Mouse (Mus musculus): ENCODE measurements around the gene Kif1c.

Kif1c gene

GRCm38 (mm10) chr11:70699051-70699450, 1.3 kb upstream of the Kif1c start:
- no peak for DNase-seq

- peak; percentile 68 for DNase-seq
These were observed 265 bp downstream of the Kif1c start for GRCm38 (mm10) chr11:70700613-70701012.

GRCm38 (mm10) chr11:70701221-70701955, 1.0 kb downstream of the Kif1c start:
- DNase-seq = no peak

- no peak for DNase-seq
These were observed 1.8 kb downstream of the Kif1c start for GRCm38 (mm10) chr11:70701984-70702733.

- no peak for DNase-seq
These were observed 2.4 kb downstream of the Kif1c start for GRCm38 (mm10) chr11:70702781-70703180.

- DNase-seq = no peak
These were observed 5.8 kb downstream of the Kif1c start for GRCm38 (mm10) chr11:70706127-70706526.

GRCm38 (mm10) chr11:70711026-70711425, 10.7 kb downstream of the Kif1c start:
- no peak for DNase-seq

- no peak for DNase-seq
These were observed 12.9 kb downstream of the Kif1c start for GRCm38 (mm10) chr11:70713222-70713621.

- no peak for DNase-seq
These were observed 15.5 kb downstream of the Kif1c start for GRCm38 (mm10) chr11:70715832-70716231.

GRCm38 (mm10) chr11:70718481-70718880, 18.1 kb downstream of the Kif1c start:
- DNase-seq = no peak

- no peak for DNase-seq
These were observed 20.2 kb downstream of the Kif1c start for GRCm38 (mm10) chr11:70720567-70720966.

- DNase-seq = no peak
These were observed 20.7 kb downstream of the Kif1c start for GRCm38 (mm10) chr11:70721072-70721471.

GRCm38 (mm10) chr11:70724706-70725105, 24.4 kb downstream of the Kif1c start:
- DNase-seq = no peak

- DNase-seq = no peak
These were observed 26.2 kb downstream of the Kif1c start for GRCm38 (mm10) chr11:70726585-70726984.

GRCm38 (mm10) chr11:70727385-70727784, 27.0 kb downstream of the Kif1c start:
- no peak for DNase-seq

- no peak for DNase-seq
These were observed 30.2 kb downstream of the Kif1c start for GRCm38 (mm10) chr11:70730427-70731038.

GRCm38 (mm10) chr11:70731178-70731577, 30.8 kb downstream of the Kif1c start:
- DNase-seq = no peak

- DNase-seq = no peak
These were observed 32.9 kb downstream of the Kif1c start for GRCm38 (mm10) chr11:70733256-70733655.

- DNase-seq = no peak
These were observed 37.4 kb downstream of the Kif1c start for GRCm38 (mm10) chr11:70737749-70738148.

- DNase-seq = no peak
These were observed 41.3 kb downstream of the Kif1c start for GRCm38 (mm10) chr11:70741603-70742002.

- DNase-seq = no peak
These were observed 41.8 kb downstream of the Kif1c start for GRCm38 (mm10) chr11:70742117-70742516.

GRCm38 (mm10) chr11:70742581-70743459, 42.5 kb downstream of the Kif1c start:
- DNase-seq = no peak

- DNase-seq = no peak
These were observed 45.3 kb downstream of the Kif1c start for GRCm38 (mm10) chr11:70745636-70746035.

All from retina, postnatal 1 day (tissue).